Mouse (Mus musculus) brain, embryonic 14.5 days (tissue): ENCODE results near the gene Zfp322a.

Experiments used
- CTCF ChIP-seq: fragments of 200-500 bp; IDR thresholded peaks from 2 replicates; pipeline ENCODE4 v1.5.1; 2012; ENCODE audit warnings: inconsistent platforms, mild to moderate bottlenecking, moderate library complexity, borderline replicate concordance; ENCODE audit not compliant: insufficient read depth, insufficient read length; ENCODE audit errors: extremely low read depth
- POLR2A ChIP-seq: fragments of 200-500 bp; IDR thresholded peaks from 2 replicates; pipeline ENCODE4 v1.6.1; 2012; ENCODE audit warnings: mild to moderate bottlenecking, inconsistent platforms, borderline replicate concordance; ENCODE audit not compliant: poor library complexity, insufficient read depth, insufficient read length, severe bottlenecking; ENCODE audit errors: extremely low read depth

DNA sequence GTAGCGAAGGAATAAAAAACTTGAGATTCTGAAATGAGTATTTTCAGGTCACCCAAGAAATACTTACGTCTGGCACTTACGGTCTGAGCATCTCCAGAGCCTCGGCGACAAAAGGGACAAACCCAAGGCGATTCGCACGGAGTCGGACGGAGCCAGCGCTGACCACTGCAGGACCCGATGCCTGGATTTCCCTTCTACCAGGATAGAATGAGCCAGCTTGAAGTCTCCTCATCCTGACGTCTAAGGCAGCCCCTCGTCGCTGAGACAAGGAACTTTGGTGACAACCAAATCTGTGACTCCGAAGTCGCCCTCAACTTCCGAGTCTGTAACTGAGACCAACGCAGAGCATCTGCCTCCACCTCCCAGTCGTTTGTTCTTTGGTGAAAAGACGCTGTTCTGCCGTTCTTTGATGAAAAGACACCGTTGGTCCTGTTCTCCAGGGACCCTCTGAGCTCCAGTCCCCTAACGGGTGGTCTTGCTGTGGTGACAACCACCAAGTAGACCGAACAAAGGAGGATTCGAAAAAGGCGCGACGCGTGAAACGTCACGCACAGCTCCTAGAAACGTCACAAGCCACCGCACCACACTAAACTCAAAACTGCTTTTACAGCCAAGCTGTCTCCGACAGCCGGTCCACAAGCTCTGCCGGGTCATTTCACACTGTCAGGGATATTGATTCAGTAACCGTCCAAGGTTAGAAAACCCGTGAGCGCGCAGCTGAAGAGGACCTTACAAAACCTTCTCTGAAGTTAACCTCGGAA is 55.9 kb downstream of the Zfp322a start:
- no peak for TF ChIP-seq POLR2A
- no peak for TF ChIP-seq CTCF
